Mouse (Mus musculus) forebrain, embryonic 14.5 days (tissue): ENCODE data around the gene Itgb2l. TPM values are rescaled to one million over a fixed set of nuclear protein-coding genes. Genes with fewer than 3 reads are reported as not detected.
A peak's percentile ranks its signal among the peaks of the same experiment; 100 is the strongest.

ENCODE experiments used
- ATAC-seq: fragments of 200-750 bp; cut with Nextera tagmentation; 2 replicates; pipeline ENCODE4 v1.8.0; 2017; ENCODE audit warnings: mild to moderate bottlenecking, moderate library complexity
- DNase-seq: peaks from one replicate; pipeline ENCODE4 v3.0.0-alpha.2; 2015; ENCODE audit warnings: low spot score
- H3K27ac ChIP-seq: fragments of 300-500 bp; sonication (generic); 2 replicates; pipeline ENCODE4 v1.5.1; 2014; ENCODE audit warnings: low read depth, mild to moderate bottlenecking, control low read depth, low read length, moderate library complexity
- H3K27me3 ChIP-seq: fragments of 300-500 bp; sonication (generic); replicated peaks from 2 replicates; pipeline ENCODE4 v1.6.1; 2014; ENCODE audit warnings: low read length, control low read depth, mixed read lengths; ENCODE audit not compliant: control insufficient read depth, insufficient read depth
- H3K36me3 ChIP-seq: fragments of 300-500 bp; sonication (generic); 2 replicates; pipeline ENCODE4 v1.6.1; 2014; ENCODE audit warnings: low read length, control low read depth; ENCODE audit not compliant: control insufficient read depth, insufficient read depth
- H3K4me1 ChIP-seq: fragments of 300-500 bp; sonication (generic); 2 replicates; pipeline ENCODE4 v1.6.1; 2014; ENCODE audit warnings: antibody characterized with exemption, low read length, control low read depth; ENCODE audit not compliant: control insufficient read depth, insufficient read depth
- H3K4me2 ChIP-seq: fragments of 300-500 bp; sonication (generic); 2 replicates; pipeline ENCODE4 v1.6.1; 2014; ENCODE audit warnings: mild to moderate bottlenecking, control low read depth, low read length
- H3K4me3 ChIP-seq: fragments of 300-500 bp; sonication (generic); 2 replicates; pipeline ENCODE4 v1.5.1; 2014; ENCODE audit warnings: low read depth, low read length, control low read depth
- H3K9ac ChIP-seq: fragments of 300-500 bp; sonication (generic); 2 replicates; pipeline ENCODE4 v1.6.1; 2014; ENCODE audit warnings: mild to moderate bottlenecking, low read length, control low read depth, moderate library complexity
- H3K9me3 ChIP-seq: fragments of 300-500 bp; sonication (generic); replicated peaks from 2 replicates; pipeline ENCODE4 v1.6.1; 2016; ENCODE audit warnings: low read length, control low read depth, mixed read lengths; ENCODE audit not compliant: control insufficient read depth
- WGBS: fragments of 180-500 bp; shearing (Covaris S2); extraction: QIAGEN DNeasy Blood & Tissue Kit; methylation state at CpG from one replicate; pipeline ENCODE4 v1.1.7; 2014; 5-methylcytosine and 5-hydroxymethylcytosine counted together
- polyA plus RNA-seq: library from polyadenylated mRNA; unstranded; fragments of >200 nt; fragmentation: Nextera tagmentation; extraction: Ambion mirVana; gene quantifications from 2 replicates; pipeline ENCODE4 v1.2.1, GENCODE M21; 2014

The Itgb2l gene
- polyA plus RNA-seq: 0.06 TPM in 1 of 2 replicates, not detected in the other

GRCm38 (mm10) chr16:96443468-96443867 lies at the start of gene Itgb2l:
Itgb2l (minus strand) TSS chr16:96443619.
- Histone ChIP-seq H3K9ac (no peak within 1 kb of the TSS), H3K27me3 (no peaks in the 10 kb centered on the region), H3K4me3 (no peak within 1 kb of the TSS), H3K9me3 (no peaks in the 10 kb centered on the region), H3K4me2 (no peak within 1 kb of the TSS), H3K36me3 (no peaks in the 10 kb centered on the region), H3K27ac (no peak within 1 kb of the TSS), H3K4me1 (no peaks in the 10 kb centered on the region)
- ATAC-seq (no peak), DNase-seq (no peak)
- WGBS: 81% methylated on average over 2 of the region's 2 CpGs

- Histone ChIP-seq H3K4me2 (no peak overlapping the region), H3K36me3 (no peaks in the 10 kb centered on the region), H3K27me3 (no peaks in the 10 kb centered on the region), H3K27ac (no peak overlapping the region), H3K4me1 (no peaks in the 10 kb centered on the region), H3K9me3 (no peaks in the 10 kb centered on the region), H3K9ac (no peak overlapping the region), H3K4me3 (no peak overlapping the region)
- ATAC-seq: 0 out of 2 replicates have a peak, but pooled peaks have one; percentile 26
- DNase-seq: peak; percentile 29
- WGBS: 67% methylated on average over 3 of the region's 3 CpGs
These were observed 48.1 kb upstream of the Itgb2l start for GRCm38 (mm10) chr16:96491530-96491929.

GRCm38 (mm10) chr16:96488038-96488437 lies 44.6 kb upstream of the Itgb2l start:
- WGBS: 78% methylated on average over 5 of the region's 5 CpGs
- DNase-seq: no peak
- Histone ChIP-seq H3K27me3 (no peaks in the 10 kb centered on the region), H3K4me2 (no peak overlapping the region), H3K9ac (no peak overlapping the region), H3K4me3 (no peak overlapping the region), H3K36me3 (no peaks in the 10 kb centered on the region), H3K4me1 (no peaks in the 10 kb centered on the region), H3K9me3 (no peaks in the 10 kb centered on the region), H3K27ac (no peak overlapping the region)
- ATAC-seq: no peak

GRCm38 (mm10) chr16:96487007-96487684 lies 43.7 kb upstream of the Itgb2l start:
- H3K4me3 ChIP-seq: no peak overlapping the region
- no peaks in the 10 kb centered on the region for H3K9me3 ChIP-seq
- H3K27ac ChIP-seq: no peak overlapping the region
- ATAC-seq (no peak), DNase-seq (no peak)
- WGBS: 74% methylated on average over 11 of the region's 11 CpGs
- H3K4me2 ChIP-seq: no peak overlapping the region
- H3K9ac ChIP-seq: no peak overlapping the region
- H3K27me3 ChIP-seq: no peaks in the 10 kb centered on the region
- H3K36me3 ChIP-seq: no peaks in the 10 kb centered on the region
- no peaks in the 10 kb centered on the region for H3K4me1 ChIP-seq

GRCm38 (mm10) chr16:96481791-96482190 lies 38.4 kb upstream of the Itgb2l start:
- Histone ChIP-seq H3K4me1 (no peaks in the 10 kb centered on the region), H3K9ac (no peak overlapping the region), H3K9me3 (no peaks in the 10 kb centered on the region), H3K27me3 (no peaks in the 10 kb centered on the region), H3K4me2 (no peak overlapping the region), H3K27ac (no peak overlapping the region), H3K4me3 (no peak overlapping the region), H3K36me3 (no peaks in the 10 kb centered on the region)
- DNase-seq (no peak), ATAC-seq (no peak)
- 86% methylated on average over 4 of the region's 4 CpGs for WGBS

GRCm38 (mm10) chr16:96474185-96474584 lies 30.8 kb upstream of the Itgb2l start:
- ATAC-seq: peak; percentile 25; the same call in 1 of the 2 replicates
- 52% methylated on average over 3 of the region's 3 CpGs for WGBS
- no peak overlapping the region for H3K4me3 ChIP-seq

GRCm38 (mm10) chr16:96472816-96473215 lies 29.4 kb upstream of the Itgb2l start:
- Histone ChIP-seq H3K9me3 (no peaks in the 10 kb centered on the region), H3K4me1 (peaks cover 19% of the 10 kb centered on the region), H3K4me2 (no peak overlapping the region), H3K4me3 (no peak overlapping the region), H3K36me3 (no peaks in the 10 kb centered on the region), H3K27ac (no peak overlapping the region), H3K9ac (no peak overlapping the region; the same call in 1 of the 2 replicates), H3K27me3 (no peaks in the 10 kb centered on the region)
- WGBS: 53% methylated on average over 7 of the region's 7 CpGs
- DNase-seq (peak; percentile 78), ATAC-seq (peak; percentile 46; the same call in 1 of the 2 replicates)

More at GRCm38 (mm10) chr16:96474185-96474584, 30.8 kb upstream of the Itgb2l start:
- H3K4me1 ChIP-seq: peaks cover 15% of the 10 kb centered on the region
- H3K27me3 ChIP-seq: no peaks in the 10 kb centered on the region
- no peak for DNase-seq
- no peaks in the 10 kb centered on the region for H3K36me3 ChIP-seq
- H3K27ac ChIP-seq: no peak overlapping the region
- H3K9ac ChIP-seq: no peak overlapping the region
- no peaks in the 10 kb centered on the region for H3K9me3 ChIP-seq
- H3K4me2 ChIP-seq: no peak overlapping the region

- Histone ChIP-seq H3K9ac (no peak overlapping the region), H3K4me1 (peaks cover 19% of the 10 kb centered on the region), H3K27me3 (no peaks in the 10 kb centered on the region), H3K27ac (no peak overlapping the region), H3K9me3 (no peaks in the 10 kb centered on the region), H3K36me3 (no peaks in the 10 kb centered on the region), H3K4me3 (no peak overlapping the region), H3K4me2 (no peak overlapping the region)
- ATAC-seq (0 out of 2 replicates have a peak, but pooled peaks have one; percentile 4), DNase-seq (no peak)
- 44% methylated on average over 5 of the region's 5 CpGs for WGBS
These were observed 28.9 kb upstream of the Itgb2l start for GRCm38 (mm10) chr16:96472361-96472760.

- Histone ChIP-seq H3K4me2 (no peak overlapping the region), H3K4me3 (no peak overlapping the region), H3K27me3 (no peaks in the 10 kb centered on the region), H3K9ac (no peak overlapping the region), H3K36me3 (no peaks in the 10 kb centered on the region), H3K4me1 (peaks cover 19% of the 10 kb centered on the region), H3K27ac (no peak overlapping the region), H3K9me3 (no peaks in the 10 kb centered on the region)
- no peak for ATAC-seq
- no peak for DNase-seq
- 39% methylated on average over 4 of the region's 4 CpGs for WGBS
These were observed 26.2 kb upstream of the Itgb2l start for GRCm38 (mm10) chr16:96469640-96470039.
